Mouse (Mus musculus) stomach, postnatal 0 days (tissue): Measurements from ENCODE around the gene Pdha2.

ENCODE experiments used
- CTCF ChIP-seq: IDR thresholded peaks from 2 replicates; pipeline ENCODE4 v1.5.1; 2016; ENCODE audit warnings: antibody characterized with exemption, low read depth, mild to moderate bottlenecking, moderate library complexity
- EP300 ChIP-seq: optimal IDR thresholded peaks from 2 replicates; pipeline ENCODE3; 2016; ENCODE audit warnings: antibody characterized with exemption

GRCm38 (mm10) chr3:141211644-141212043 lies 511 bp downstream of the Pdha2 start:
- no peak for TF ChIP-seq CTCF
- TF ChIP-seq EP300: no peak
